Mouse (Mus musculus): ENCODE results near the gene Sp2.

GRCm38 (mm10) chr11:96972906-96973305 lies 9.9 kb downstream of the Sp2 start:
- TF ChIP-seq CTCF (IDR thresholded peaks at IDR 0.05; ENCODE audit: low read depth) (no peak), EP300 (IDR thresholded peaks at IDR 0.05; ENCODE audit: low read depth) (no peak)

Data from liver, embryonic 14.5 days (tissue).